Mouse (Mus musculus) heart, adult 9 months (tissue): ENCODE data around the gene Zfp593.
"Not testable (repeated sequence)": the region's sequence is repeated elsewhere in the genome, so short reads cannot be mapped to it uniquely, and the experiment has no call there.

Experiments
- DNase-seq, 2 experiments: peaks; one replicate each; pipeline ENCODE4 v3.0.0; 2022; ENCODE audit warnings: low spot score in 2 of 2

The Zfp593 gene

GRCm38 (mm10) chr4:134245148-134245843 is at the start of gene Zfp593:
Gene Zfp593 (minus strand): TSS chr4:134245592.
- DNase-seq: peak; percentile 92 to 94

- DNase-seq: peak; percentile 71 to 76
Measured at GRCm38 (mm10) chr4:134293692-134294163, 48.3 kb upstream of the Zfp593 start.

DNA sequence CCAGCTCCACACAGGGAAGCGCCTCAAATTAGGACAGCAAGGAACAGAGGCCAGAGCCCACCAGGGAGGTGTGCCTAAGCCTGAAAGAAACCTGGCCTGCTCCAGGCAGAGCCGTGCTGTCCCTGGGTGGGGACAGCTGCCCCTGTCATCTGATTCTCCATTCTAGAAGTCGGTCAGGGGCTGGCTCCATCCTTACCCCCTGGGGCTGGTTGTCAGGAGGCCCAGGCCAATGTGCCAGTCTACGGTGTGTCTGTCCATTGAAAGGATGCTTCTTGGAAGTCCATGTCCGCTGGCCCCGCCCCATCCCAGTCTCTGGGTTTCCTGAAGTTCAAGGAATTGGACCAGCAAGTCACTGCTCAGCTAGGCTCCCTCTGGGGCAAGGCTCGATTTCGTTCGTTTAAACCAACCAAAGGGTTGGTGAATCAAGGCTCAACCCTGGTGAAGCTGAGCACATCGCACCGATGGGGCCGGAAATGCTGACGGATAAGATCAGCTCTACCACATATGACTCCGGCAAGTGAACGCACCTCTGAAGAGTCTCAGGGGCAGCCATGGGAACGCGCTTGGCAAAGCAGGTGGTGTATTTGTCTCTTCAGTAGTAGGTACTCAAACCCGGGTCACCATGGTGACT is 47.8 kb upstream of the Zfp593 start:
- no peak for DNase-seq

DNA sequence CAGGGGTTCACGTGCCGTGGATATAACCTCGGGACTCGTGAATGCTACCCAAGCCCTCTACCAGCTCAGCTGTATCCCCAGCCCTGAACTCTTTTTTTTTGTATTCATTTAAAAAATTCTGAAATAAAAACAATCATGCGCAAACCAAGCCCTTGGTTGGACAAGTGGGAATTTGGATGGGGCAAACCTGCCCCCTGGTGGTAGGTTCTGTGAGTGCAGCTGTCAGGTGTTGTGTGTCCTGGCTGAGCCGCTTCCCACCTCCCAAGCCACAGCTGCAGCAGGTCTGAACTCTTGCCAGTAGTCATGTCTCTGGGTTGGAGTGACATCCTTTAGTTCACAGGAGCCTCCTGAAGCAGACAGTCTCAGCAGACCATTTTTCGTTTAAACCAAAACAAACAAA is 46.7 kb upstream of the Zfp593 start:
- DNase-seq: peak; percentile 19 to 68

- peak in 1 of 2 experiments; percentile 23 for DNase-seq
Measured at GRCm38 (mm10) chr4:134288397-134289256, 43.2 kb upstream of the Zfp593 start.

GRCm38 (mm10) chr4:134287575-134288025 is 42.2 kb upstream of the Zfp593 start, which contains the start of gene Pdik1l:
Gene Pdik1l (minus strand): TSS chr4:134287895.
- DNase-seq: peak; percentile 62 to 72

DNA sequence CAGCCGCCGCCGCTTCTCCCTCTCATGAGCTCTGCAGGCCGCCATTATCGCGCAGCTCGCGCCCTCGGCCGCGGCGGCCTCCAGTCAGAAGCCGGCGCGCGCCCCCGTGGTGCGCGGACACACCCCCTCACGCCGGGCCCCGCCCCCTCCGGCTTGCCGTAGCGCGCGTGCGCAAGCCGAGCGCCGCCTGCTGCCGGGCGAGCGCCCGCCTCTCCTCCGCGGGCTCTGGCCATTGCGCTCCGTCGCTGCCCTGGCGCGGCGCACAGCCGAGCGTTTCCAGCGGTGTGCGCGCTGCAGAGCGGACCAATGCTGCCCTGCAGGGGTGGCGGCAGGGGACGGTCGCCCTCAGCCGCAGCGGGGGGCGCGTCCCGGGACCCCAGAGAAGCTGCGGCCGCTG is 41.8 kb upstream of the Zfp593 start:
- peak; percentile 93 to 94 for DNase-seq

- no peak for DNase-seq
Measured at GRCm38 (mm10) chr4:134286226-134287167, 41.1 kb upstream of the Zfp593 start.

DNA sequence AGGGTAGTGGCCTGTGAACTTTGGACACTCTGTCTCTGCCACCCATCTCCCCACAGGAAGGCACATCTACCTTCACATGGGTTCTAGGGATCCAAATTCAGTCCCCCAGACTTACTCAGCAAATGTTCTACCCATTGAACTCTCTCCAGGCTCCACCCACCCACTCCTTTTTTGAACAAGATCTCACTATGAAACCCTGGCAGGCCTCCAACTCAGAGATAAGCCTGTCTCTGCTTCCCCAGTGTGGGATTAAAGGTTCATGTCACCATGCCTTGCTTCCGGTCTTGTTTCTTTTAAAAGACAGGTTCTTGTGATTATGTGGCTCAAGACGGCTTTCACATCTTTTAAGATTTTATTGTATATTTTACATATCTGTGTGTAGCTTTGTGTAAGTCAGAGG is 39.5 kb upstream of the Zfp593 start:
- no peak for DNase-seq

DNA sequence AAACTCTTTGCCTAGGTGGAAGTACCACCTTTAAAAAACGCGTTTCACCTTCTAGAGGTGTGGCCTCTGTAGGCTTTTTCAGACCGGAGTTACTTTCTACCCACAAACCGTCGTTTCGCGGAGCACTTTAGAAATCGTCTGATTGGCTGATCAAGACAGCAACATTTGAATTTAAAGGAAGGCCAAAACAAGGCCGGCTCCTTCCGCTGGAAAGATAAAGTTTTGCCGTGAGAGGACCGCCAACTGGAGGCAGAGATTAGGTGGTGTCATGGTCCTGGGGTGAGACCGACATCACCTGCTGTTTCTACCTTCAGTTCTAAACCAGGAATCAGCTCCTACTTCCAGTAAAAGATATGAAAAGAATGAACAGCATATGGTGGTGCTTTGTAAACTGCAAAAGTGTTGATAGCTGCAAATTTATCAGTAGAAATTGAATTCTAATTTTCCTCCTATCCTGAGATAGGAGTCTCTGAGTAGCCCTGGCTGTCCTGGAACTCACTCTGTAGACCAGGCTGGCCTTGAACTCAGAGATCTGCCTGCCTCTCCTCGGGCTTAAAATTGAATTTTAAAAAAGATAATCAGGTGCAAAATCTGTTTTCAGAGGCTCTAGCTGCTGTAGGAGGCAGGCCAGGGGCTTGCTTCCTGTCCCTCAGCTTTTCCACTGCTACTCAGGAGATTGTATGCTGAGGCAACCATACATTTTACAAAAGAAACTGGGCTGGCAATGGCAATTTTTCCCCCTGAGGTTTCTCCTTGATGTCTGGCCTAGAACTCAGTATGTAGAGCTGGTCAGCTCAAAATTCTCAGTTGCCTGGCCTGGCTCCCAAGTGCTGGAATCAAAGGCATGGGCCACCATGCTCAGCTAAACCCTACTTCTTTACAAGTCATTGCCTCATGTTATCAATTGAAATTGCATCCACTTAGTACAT is 28.3 kb upstream of the Zfp593 start:
- DNase-seq: no peak

DNA sequence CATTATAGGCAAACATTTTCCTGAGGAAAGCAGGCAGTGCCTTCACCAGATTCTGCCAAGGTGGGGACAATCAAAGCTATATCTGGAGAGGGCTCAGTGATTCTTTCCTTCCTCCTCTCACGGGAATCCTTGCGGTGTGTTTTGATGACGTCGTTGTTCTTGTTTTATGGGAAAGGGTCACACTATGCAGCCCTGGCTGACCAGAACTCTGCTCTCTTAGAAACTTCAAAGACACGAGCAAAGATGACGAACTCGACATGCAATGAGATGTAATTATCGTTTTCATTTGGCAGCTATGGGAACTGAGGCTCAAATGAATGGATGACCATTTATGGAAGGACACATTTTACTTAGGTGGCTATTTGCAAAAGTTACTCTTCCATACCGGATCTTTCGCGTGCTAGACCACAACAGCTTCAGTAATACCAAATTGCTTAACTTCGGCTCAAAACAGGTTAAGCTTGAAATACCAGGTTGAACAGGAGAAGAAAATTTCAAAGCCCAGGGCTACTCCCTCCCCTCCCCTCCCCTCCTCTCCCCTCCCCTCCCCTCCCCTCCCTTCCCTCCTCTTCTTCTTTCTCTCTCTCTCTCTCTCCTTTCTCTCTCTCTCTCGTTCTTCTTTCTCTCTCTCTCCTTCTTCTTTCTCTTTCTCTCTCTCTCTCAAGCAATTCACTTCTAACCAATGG is 27.5 kb upstream of the Zfp593 start:
- DNase-seq: no peak

- DNase-seq: no peak
Measured at GRCm38 (mm10) chr4:134271979-134272378, 26.6 kb upstream of the Zfp593 start.

DNA sequence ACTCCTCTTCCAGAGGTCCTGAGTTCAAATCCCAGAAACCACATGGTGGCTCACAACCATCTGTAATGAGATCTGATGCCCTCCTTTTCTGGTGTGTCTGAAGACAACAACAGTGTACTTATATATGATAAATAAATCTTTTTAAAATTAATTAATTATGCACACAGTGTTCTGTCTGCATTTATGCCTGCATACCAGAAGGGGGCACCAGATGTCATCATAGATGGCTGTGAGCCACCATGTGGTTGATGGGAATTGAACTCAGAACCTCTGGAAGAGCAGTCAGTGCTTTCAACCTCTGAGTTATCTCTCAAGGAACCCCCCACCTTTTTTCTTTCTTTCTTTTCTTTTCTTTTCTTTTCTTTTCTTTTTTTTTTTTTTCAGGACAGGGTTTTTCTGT is 24.2 kb upstream of the Zfp593 start:
- not testable (repeated sequence) for DNase-seq

- peak in 1 of 2 experiments; percentile 10 for DNase-seq
Measured at GRCm38 (mm10) chr4:134268102-134268655, 22.8 kb upstream of the Zfp593 start.

DNA sequence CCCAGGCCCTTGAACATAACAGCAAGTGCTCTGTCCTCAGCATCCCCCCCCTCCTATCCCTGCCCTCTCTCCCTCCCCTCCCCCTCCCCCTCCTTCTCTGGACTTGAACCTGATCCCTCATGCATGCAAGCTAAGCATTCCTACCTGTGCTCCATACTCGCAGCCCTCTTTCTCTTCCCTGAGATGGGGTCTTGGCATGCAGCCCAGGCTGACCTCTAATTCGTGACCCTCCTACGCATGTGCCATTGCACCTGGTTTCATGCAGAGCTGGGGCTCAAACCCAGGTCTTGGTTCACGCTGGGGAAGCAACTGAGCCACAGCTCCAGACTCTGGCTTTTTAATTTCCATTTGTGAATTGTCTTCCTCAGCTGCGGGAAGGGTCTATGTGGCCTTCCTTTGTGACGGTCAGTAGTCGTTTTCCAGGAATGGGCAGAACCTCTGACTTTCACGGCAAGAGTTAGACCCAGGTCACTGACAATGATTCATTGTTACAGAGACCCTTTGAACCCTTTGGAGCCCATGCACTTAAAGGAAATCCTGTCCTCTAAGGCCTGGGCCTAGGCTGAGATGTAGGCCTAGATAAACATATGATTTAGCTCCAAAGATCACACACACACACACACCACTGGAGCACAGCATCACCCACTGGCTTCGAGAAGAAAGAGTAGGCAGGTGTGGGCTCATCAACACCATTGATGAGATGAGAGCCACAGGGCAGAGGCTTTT is 20.6 kb upstream of the Zfp593 start:
- peak in 1 of 2 experiments; percentile 1 for DNase-seq

DNA sequence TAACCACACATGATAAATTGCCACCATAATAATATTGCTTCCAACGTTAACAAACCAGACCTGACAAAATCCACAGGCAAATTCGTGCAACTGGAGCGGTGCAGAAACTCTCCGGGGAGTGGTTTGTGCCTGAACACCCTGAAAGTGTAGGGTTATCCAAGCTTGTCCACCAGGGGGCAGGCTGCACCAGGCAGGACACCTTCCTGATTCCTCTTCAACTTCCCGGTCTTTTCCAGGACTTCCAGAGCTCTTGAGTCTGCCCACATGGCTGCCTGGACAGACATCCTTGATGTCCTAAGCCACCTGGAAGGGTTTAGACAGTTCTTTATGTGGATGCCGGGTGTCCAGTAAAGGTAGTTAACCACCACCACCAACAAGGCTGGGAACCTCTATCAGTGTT is 17.8 kb upstream of the Zfp593 start:
- peak in 1 of 2 experiments; percentile 57 for DNase-seq

GRCm38 (mm10) chr4:134258354-134258753 is 13.0 kb upstream of the Zfp593 start:
- DNase-seq: no peak
